16 mouse cellular contexts compared by ENCODE assay signal in the genomic region with DNA sequence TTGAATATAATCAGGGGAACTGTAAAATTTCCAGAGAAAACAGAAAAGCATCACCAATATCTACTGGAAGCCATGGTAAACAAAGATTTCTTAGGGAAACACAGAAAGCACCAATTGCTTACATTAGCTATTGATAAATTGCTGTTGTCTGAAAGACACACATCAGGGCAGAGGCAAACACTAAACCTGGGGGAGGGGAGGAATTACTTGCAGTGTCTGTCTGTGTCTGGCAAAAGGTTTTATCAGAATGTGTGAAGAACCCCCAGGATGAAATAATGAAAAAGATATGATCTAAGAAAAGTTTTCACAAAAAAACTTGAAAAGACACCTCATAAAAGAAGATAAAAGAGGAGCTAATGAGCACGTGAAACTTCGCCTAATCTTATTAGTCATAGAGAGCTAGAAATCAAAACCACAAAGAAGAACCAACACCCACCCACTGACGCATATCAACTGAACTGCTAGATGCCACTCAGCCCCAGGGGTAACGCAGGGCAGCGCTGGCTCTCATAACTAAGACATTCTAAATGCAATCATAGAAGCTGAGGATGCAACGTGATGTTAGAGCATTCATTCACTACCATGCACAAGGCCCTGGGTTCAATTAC.
DNase-seq lines count a peak whose midpoint lies in the region; ATAC-seq lines count a peak whose summit lies in the region.
"Had no signal": no experiment of that assay in that cellular context is flagged by ENCODE, and none has a peak within 500 bp of the region (broad histone marks: within the 10 kb centered on the region; RNA-seq: fewer than 3 reads in every experiment).

No protein-coding gene starts in this region.

- ATAC-seq in embryonic facial prominence, embryonic 11.5 days (replicated peaks; ENCODE audit: insufficient number of reproducible peaks, low FRiP score, low TSS enrichment, low read depth): no peak
- ATAC-seq: liver, embryonic 12.5 days; Patski had no signal

- H3K79me2 ChIP-seq in macrophage (ENCODE audit: inconsistent target): no peaks in the 10 kb centered on the region

- no peak overlapping the region for H3K4me3 ChIP-seq in embryonic facial prominence, embryonic 11.5 days (ENCODE audit: low read depth, low read length)
- H3K4me3 ChIP-seq in embryonic facial prominence, embryonic 10.5 days: no peak overlapping the region
- H3K4me3 ChIP-seq in macrophage (ENCODE audit: inconsistent target): no peak overlapping the region
- H3K4me3 ChIP-seq in limb, embryonic 10.5 days: no peak overlapping the region
- H3K4me3 ChIP-seq: embryonic facial prominence, embryonic 12.5 days; hindbrain, embryonic 15.5 days; liver, embryonic 12.5 days had no signal

- H3K36me3 ChIP-seq in embryonic facial prominence, embryonic 11.5 days (replicated peaks; ENCODE audit: control insufficient read depth, insufficient read depth, low read depth, low read length): no peaks in the 10 kb centered on the region
- H3K36me3 ChIP-seq in embryonic facial prominence, embryonic 10.5 days (replicated peaks): no peaks in the 10 kb centered on the region
- no peaks in the 10 kb centered on the region for H3K36me3 ChIP-seq in macrophage (ENCODE audit: inconsistent target)
- no peaks in the 10 kb centered on the region for H3K36me3 ChIP-seq in limb, embryonic 10.5 days
- H3K36me3 ChIP-seq: embryonic facial prominence, embryonic 12.5 days; hindbrain, embryonic 15.5 days; liver, embryonic 12.5 days had no signal

- no peak overlapping the region for H3K4me2 ChIP-seq in embryonic facial prominence, embryonic 11.5 days (ENCODE audit: low read depth, low read length)
- H3K4me2 ChIP-seq: embryonic facial prominence, embryonic 12.5 days; hindbrain, embryonic 15.5 days; liver, embryonic 12.5 days; midbrain, embryonic 11.5 days had no signal

- H3K9ac ChIP-seq in embryonic facial prominence, embryonic 11.5 days (replicated peaks; ENCODE audit: low read length): no peak overlapping the region
- H3K9ac ChIP-seq: embryonic facial prominence, embryonic 12.5 days; hindbrain, embryonic 15.5 days; liver, embryonic 12.5 days had no signal

- peak; percentile 4 for DNase-seq in embryonic facial prominence, embryonic 11.5 days (ENCODE audit: low spot score)
- DNase-seq in embryonic facial prominence, embryonic 10.5 days (ENCODE audit: low spot score): no peak
- DNase-seq in 416B (ENCODE audit: low read depth) (peak; percentile 65), MN1 (ENCODE audit: low spot score) (peak; percentile 11)
- no peak for DNase-seq in limb, embryonic 10.5 days (ENCODE audit: low spot score)
- no peak for DNase-seq in left cerebral cortex, postnatal 14 days (ENCODE audit: low spot score in 2 of 2)
- DNase-seq in kidney, adult 18-20 months: no peak
- DNase-seq: cerebellum, adult 9-11 months; kidney, adult 8-10 months; thymus, postnatal 4 days had no signal

- 47% methylated on average over 6 of the region's 6 CpGs for WGBS in embryonic facial prominence, embryonic 11.5 days
- WGBS in embryonic facial prominence, embryonic 10.5 days: 44% methylated on average over 6 of the region's 6 CpGs
- 14% methylated on average over 6 of the region's 6 CpGs for WGBS in macrophage (ENCODE audit: missing documents)
- 55% methylated on average over 6 of the region's 6 CpGs for WGBS in limb, embryonic 10.5 days

- H3K4me1 ChIP-seq in embryonic facial prominence, embryonic 11.5 days (ENCODE audit: control insufficient read depth, insufficient read depth, low read length): no peaks in the 10 kb centered on the region
- peaks cover 25% of the 10 kb centered on the region for H3K4me1 ChIP-seq in embryonic facial prominence, embryonic 10.5 days
- peaks cover 17% of the 10 kb centered on the region; the same call in 1 of the 2 replicates for H3K4me1 ChIP-seq in limb, embryonic 10.5 days
- H3K4me1 ChIP-seq: hindbrain, embryonic 15.5 days; liver, embryonic 12.5 days had no signal

- H3K27ac ChIP-seq in embryonic facial prominence, embryonic 11.5 days (replicated peaks; ENCODE audit: low read depth, low read length): no peak overlapping the region
- H3K27ac ChIP-seq in embryonic facial prominence, embryonic 10.5 days (replicated peaks): no peak overlapping the region
- peak overlapping the region; percentile 75 for H3K27ac ChIP-seq in macrophage
- H3K27ac ChIP-seq in limb, embryonic 10.5 days: no peak overlapping the region
- H3K27ac ChIP-seq: embryonic facial prominence, embryonic 12.5 days; hindbrain, embryonic 15.5 days; liver, embryonic 12.5 days had no signal

- intact Hi-C loops in left cerebral cortex, postnatal 14 days (cut with DNase I): no loop called here

- H3K9me3 ChIP-seq in embryonic facial prominence, embryonic 11.5 days (replicated peaks; ENCODE audit: control insufficient read depth, low read length): no peaks in the 10 kb centered on the region
- H3K9me3 ChIP-seq in embryonic facial prominence, embryonic 10.5 days: no peaks in the 10 kb centered on the region
- no peaks in the 10 kb centered on the region for H3K9me3 ChIP-seq in limb, embryonic 10.5 days (replicated peaks)
- H3K9me3 ChIP-seq: embryonic facial prominence, embryonic 12.5 days; hindbrain, embryonic 15.5 days; liver, embryonic 12.5 days had no signal

- no peaks in the 10 kb centered on the region for H3K27me3 ChIP-seq in embryonic facial prominence, embryonic 11.5 days (ENCODE audit: control insufficient read depth, insufficient read depth, low read length)
- no peaks in the 10 kb centered on the region; the same call in 1 of the 2 replicates for H3K27me3 ChIP-seq in embryonic facial prominence, embryonic 10.5 days (replicated peaks; ENCODE audit: low read depth, poor library complexity, severe bottlenecking)
- H3K27me3 ChIP-seq in limb, embryonic 10.5 days (ENCODE audit: low read depth, poor library complexity, severe bottlenecking): no peaks in the 10 kb centered on the region
- H3K27me3 ChIP-seq: embryonic facial prominence, embryonic 12.5 days; hindbrain, embryonic 15.5 days; liver, embryonic 12.5 days had no signal

Comparison
In these comparisons a context has a peak if more than half of its experiments do, and no peak if none do; other contexts are left out.
1. DNase-seq: peak in embryonic facial prominence, embryonic 11.5 days (single experiment), 416B (single experiment) and MN1 (single experiment); none in embryonic facial prominence, embryonic 10.5 days (single experiment), limb, embryonic 10.5 days (single experiment), left cerebral cortex, postnatal 14 days (0 of 2) and kidney, adult 18-20 months (single experiment).